Mouse (Mus musculus): ENCODE results near the gene Fbxo24.
"Not testable (repeated sequence)": the region's sequence is repeated elsewhere in the genome, so short reads cannot be mapped to it uniquely, and the experiment has no call there.

Gene Fbxo24

DNA sequence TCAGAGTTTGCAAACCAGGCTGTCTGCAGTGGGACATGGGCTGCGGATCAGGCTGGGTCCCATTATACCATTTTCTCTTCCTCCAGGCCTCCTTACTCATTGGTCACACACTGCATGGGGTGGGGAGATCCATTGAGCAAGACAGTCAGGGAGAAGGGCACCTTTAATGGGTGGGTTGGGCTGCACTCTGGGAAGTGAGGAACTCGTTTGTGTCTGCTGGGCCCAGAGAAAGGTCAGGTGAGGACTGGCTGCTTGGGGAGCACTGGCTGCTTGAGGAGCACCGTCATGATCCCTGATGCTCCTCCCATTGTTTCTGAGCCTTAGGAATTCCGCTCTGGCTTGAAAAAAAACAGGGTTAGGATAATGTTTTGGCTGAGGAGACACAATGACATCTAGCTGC is 14.1 kb upstream of the Fbxo24 start:
- DNase-seq (ENCODE audit: low read depth), result no peak

- no peak for DNase-seq (ENCODE audit: low read depth)
Measured at GRCm38 (mm10) chr5:137641054-137641453, 12.3 kb upstream of the Fbxo24 start, which contains the start of gene Sap25. TSS of gene Sap25 (plus strand) at chr5:137641334.

DNA sequence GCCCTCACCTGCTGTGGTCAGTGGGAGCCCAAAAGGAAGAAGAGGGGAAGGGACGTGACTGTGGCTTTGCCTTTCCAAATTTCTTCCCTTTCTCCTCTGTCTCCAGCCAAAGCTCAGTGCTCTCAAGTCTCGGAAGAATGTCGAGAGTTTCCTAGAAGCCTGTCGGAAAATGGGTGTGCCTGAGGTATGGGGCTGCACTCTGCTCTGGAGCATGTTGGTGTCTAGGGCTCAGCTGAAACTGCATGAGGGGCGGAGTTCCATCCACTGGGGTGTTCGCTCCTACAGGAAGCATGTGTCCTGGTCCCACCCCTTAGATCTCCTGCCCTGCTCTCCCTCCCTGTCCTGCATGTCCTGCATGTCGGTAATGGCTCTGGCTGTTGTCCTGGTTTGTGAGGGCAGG is 10.7 kb upstream of the Fbxo24 start:
- DNase-seq (ENCODE audit: low read depth), result no peak

DNA sequence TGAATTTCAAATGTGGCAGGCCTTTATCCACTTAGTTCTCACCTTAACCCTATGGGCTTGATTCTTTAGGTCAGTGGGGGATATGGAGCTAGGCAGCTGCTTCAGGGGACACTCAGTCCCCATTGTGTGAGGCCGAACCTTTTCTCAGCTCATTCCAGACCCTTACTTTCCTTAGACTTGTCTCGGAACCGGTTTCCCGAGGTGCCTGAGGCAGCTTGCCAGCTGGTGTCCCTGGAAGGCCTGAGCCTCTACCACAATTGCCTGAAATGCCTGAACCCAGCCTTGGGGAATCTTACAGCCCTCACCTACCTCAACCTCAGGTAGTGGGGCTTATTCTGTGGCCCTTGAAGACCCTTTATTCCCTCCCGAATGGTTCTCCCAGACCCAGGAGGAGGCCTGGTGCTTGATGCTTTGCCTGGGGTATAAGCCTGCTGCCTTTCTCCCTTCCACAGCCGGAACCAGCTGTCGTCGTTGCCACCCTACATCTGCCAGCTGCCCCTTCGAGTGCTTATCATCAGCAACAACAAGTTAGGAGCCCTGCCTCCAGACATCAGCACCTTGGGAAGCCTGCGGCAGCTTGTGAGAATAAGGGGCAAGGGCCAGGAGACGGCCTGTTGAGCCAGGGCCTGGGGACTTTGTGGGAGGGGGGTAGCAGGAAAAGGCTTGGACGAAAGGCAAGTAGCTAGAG is 4.7 kb upstream of the Fbxo24 start:
- DNase-seq (ENCODE audit: low read depth), result no peak

GRCm38 (mm10) chr5:137631591-137631990 is 2.8 kb upstream of the Fbxo24 start:
- no peak for DNase-seq (ENCODE audit: low read depth)

- no peak for DNase-seq (ENCODE audit: low read depth)
Measured at GRCm38 (mm10) chr5:137631171-137631570, 2.4 kb upstream of the Fbxo24 start.

DNA sequence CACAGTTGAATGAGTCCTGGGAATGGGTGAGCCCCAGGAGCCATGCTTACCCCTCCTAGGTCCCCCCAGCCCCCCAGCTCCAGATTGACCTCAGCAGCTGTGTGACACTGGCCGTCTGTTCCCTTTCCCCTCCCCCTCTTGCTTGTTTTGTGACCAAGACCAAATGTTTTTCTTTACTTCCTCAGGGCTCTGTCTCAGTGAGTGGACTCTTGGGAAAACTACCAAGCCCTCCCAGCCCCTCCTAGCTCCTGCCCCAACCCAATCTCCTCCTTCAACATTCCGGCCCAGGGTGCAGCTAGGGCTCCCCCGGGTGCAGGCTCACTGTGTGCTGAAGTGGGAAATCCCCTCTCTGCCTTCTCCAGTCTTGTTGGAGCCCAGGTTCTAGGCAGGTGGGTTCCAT is 1.8 kb upstream of the Fbxo24 start:
- DNase-seq (ENCODE audit: low read depth), result no peak

DNA sequence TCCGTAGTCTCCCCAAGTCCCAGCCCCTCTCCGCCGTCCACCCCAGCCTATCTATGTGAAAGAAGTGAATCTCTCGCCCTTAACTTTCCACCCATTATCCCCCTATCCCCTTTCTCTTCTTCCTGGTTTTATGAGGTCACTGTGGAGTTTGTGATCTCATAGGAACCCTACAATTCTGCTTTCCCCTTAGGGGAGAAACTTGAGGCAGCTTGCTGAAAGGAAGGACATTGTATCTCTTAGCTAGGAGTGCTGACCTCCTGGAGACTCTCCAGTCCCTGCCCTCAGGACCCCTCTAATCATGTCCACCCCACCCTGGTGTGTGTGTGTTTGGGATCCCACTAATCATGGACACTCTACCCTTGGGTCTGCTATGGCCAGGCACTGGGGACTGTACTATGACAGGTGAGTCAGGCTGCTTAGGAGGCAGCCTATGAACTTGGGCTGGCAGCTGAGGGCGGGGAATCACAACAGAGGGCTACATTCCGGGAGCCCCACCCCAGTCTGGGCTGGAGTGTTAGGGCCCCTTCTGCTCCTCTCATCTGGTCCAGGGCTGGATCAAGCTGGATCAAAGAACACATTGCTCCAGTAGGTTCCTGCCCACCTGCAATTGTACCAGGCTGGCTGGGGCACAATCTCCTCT is 1.2 kb upstream of the Fbxo24 start:
- DNase-seq (ENCODE audit: low read depth), result no peak

DNA sequence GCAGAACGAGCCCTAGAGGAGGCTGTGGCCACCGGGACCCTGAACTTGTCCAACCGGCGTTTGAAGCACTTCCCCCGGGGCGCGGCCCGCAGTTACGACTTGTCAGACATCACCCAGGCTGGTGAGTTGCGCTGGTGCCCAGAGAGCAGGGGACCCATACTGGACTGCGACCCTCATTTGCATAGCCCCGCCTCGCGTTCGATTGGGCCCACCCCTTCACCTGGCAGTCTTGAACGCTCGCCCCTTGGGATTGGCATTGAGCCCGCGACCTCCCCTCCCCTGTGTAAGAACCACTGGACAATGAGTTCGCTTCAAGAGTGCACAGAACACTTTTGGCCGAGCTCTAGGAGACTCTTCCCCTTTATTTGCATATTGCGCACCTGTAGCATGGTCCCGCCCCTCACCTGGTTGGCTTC is 512 bp upstream of the Fbxo24 start:
- DNase-seq (ENCODE audit: low read depth), result no peak

DNA sequence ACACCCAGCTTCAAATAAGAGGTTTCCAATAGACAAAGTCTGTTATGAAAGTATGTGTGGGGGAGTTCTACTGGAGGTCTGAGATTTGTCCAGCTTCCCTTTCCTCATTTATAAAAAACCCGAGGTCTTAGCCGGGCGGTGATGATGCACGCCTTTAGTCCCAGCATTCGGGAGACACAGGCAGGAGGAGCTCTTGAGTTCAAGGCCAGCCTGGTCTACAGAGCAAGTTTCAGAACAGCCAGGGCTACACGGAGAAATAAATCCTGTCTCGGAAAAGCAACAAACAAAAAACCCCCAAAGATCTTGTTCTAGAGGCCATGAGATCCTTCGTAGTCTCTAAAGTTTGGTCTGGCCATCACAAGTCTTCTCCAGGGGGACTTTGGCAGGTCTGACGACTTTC is 811 bp downstream of the Fbxo24 start:
- no peak for DNase-seq (ENCODE audit: low read depth)

- no peak for DNase-seq (ENCODE audit: low read depth)
Measured at GRCm38 (mm10) chr5:137623937-137624530, 4.8 kb downstream of the Fbxo24 start.

DNA sequence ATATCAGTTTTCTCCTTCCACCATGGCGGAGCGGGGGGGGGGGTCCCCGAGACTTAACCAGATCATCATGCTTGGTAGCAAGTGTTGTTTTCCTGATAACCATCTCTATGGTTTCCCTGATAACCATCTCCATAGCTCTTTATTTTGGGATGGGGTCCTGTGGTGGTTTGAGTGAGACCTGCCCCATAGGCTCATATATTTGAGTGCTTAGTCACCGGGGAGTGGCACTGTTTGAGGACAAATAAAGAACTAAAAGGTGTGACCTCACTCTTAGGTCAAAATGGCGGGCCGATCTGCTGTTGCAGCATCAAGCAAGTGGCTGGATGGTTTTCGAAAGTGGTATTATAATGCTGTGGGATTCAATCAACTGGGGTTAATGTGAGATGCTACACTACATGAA is 13.5 kb downstream of the Fbxo24 start:
- DNase-seq (ENCODE audit: low read depth), result no peak

DNA sequence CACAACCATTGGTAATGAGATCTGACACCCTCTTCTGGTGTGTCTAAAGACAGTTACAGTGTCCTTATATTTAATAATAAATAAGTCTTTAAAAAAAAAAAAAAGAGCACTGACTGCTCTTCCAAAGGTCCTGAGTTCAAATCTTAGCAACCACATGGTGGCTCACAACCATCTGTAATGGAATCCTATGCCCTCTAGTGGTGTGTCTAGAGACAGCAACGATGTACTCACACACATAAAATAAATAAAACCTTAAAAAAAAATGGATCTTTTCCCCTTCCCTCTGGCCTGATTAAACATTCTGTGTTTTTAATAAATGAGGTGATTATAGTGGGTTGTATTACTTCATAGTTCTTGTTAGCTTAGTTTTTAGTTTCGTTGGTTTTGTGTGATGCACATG is 13.9 kb downstream of the Fbxo24 start:
- not testable (repeated sequence) for DNase-seq (ENCODE audit: low read depth)

GRCm38 (mm10) chr5:137613550-137613949 is 15.3 kb downstream of the Fbxo24 start, which contains the start of gene Pcolce:
TSS of gene Pcolce (minus strand) at chr5:137613784.
- DNase-seq (ENCODE audit: low read depth), result no peak

DNA sequence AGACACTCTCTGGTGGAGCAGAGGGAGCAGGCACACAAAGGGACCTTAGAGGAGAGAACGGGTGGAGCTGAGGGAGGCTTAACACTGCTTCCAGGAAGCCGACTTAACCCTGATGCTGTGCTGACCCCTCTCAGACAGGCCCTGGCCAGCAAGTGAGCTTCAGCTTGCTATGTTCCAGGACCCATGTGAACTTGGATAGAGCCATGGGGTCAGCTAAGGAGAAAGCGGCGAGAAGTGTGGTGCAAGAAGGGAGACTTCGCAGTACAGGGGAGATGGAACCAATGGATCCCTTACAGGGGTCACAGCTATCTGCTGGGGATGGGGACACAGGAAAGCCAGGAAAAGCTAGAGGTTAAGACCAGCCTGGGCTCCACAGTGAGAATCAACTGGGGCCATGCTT is 15.7 kb downstream of the Fbxo24 start:
- DNase-seq (ENCODE audit: low read depth), result no peak

DNA sequence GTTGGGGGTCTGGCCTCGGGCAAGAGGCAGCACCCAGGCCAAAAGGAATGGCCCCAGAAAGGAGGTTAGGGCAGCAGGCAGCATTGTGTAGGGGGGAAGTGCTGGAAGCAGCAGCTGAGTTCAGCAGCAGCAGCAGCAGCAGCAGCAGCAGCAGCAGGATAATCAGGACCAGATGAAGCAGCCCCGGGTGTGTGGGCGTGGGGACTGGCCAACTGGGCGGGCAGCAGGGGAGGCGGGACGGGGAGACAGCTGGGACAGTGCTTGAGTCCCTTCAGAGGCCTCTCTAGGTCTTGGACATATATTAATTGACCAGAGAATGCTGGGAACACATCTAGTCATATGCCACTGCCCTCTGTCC is 17.6 kb downstream of the Fbxo24 start:
- no peak for DNase-seq (ENCODE audit: low read depth)

DNA sequence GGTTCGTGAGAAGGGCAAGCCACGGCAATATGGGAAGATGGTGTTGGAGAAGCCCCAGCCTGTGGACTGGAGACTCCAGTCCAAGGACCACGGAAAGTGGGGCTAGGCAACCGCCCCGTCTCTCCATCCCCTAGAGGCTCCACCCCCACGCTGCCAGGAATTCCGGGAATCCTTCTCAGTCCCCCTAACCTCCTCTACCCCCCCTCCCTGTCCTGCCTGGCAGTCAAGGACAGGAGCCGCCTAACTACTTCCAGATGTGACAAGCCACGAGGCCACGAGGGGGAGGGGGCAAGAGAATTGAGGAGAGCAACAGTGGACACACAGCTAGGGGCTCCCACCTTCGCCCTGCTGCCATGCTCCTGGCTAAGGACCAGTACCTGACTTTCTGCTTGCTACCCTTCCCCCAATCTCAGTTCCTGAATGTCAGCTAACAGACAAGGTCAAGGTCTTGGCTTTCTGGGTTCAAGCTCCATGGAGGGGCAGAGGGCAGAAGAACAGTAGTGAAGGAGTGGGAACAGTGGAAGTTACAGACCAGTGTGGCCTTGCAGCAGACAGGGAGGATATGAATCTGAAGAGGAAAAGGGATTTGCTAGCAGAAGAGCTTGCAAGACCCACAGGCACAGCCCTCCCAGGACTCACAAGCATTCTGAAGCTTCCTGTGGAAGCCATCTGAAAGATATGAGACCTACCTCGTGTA is 18.1 kb downstream of the Fbxo24 start:
- no peak for DNase-seq (ENCODE audit: low read depth)

DNA sequence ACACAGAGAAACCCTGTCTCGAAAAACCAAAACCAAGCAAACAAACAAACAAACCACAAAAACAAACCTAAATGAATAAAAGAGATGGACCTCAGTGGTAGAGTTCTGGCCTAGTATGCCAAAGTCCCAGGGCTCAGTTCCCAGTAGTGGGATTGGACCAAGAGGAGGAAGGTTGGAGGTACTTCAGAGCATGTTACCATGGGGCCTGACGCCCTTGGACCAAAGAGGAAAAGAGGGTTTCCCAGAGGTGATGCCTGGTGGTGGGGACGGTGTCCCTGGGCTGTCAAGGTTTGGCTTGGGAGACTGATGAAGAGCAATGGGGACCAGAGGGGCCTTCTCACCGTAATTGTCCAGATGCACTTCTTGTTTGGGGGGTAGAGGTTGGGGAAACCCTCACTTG is 18.7 kb downstream of the Fbxo24 start:
- DNase-seq (ENCODE audit: low read depth), result no peak

- no peak for DNase-seq (ENCODE audit: low read depth)
Measured at GRCm38 (mm10) chr5:137609292-137609691, 19.5 kb downstream of the Fbxo24 start.

GRCm38 (mm10) chr5:137608654-137609190 is 20.1 kb downstream of the Fbxo24 start:
- DNase-seq (ENCODE audit: low read depth), result no peak

DNA sequence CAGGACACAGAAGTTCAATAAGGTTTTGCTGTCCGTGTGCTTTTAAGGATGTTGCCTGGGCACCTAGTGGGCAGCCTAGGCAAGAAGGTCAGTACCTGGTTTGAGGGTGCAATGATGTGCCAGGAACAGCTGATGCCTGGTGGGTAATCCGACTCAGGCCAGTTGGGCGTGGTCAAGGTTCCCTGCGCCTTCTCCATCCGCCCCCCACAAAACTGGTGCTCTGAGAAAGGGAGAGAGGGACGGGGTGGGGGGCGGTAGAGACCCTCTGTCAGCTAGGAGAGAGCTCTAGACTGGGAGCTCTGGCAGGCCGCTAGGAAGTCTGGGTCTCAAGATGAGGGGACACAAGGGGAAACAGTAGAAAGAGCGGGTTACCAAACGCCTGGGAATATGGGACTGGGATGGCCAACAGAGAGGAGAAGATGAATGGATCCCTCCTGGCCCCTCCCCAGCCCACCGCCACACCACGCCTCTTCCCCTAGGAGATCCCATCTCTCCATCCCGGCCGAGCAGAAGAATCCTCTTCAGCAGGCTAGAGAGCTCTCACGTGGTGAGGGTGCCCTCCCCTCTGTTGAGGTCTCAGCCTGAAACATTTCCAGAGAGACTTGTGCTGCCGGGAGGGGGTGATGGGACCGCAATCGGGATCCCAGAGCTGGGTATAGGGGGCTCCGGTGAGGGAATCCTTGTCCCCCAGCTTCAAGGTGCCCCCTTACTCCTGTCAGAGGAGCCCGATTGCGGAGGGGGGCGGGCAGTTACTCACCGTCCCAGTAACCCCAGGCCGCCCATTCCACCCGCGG is 20.7 kb downstream of the Fbxo24 start:
- no peak for DNase-seq (ENCODE audit: low read depth)

- no peak for DNase-seq (ENCODE audit: low read depth)
Measured at GRCm38 (mm10) chr5:137601365-137601729, 27.5 kb downstream of the Fbxo24 start.
